Mouse (Mus musculus) neutrophil, adult 5-6 weeks (primary cell): ENCODE results near the gene Fam98c. TPM values are rescaled to one million over a fixed set of nuclear protein-coding genes. Genes with fewer than 3 reads are reported as not detected.

Source experiments
- ATAC-seq: fragments of 151-379, 151-347 bp; 2 replicates; pipeline ENCODE4 v1.8.0; 2017; ENCODE audit warnings: mild to moderate bottlenecking, moderate TSS enrichment; ENCODE audit not compliant: insufficient number of reproducible peaks, poor library complexity, low FRiP score, severe bottlenecking; ENCODE audit errors: extremely low read depth
- total RNA-seq: library from RNA; stranded (forward); fragments of 200-1000 nt; gene quantifications from 2 replicates; pipeline ENCODE4 v1.2.3, GENCODE M21; 2017

The Fam98c gene
- total RNA-seq, 1 experiment from 2014 or later = 23.3 TPM

DNA sequence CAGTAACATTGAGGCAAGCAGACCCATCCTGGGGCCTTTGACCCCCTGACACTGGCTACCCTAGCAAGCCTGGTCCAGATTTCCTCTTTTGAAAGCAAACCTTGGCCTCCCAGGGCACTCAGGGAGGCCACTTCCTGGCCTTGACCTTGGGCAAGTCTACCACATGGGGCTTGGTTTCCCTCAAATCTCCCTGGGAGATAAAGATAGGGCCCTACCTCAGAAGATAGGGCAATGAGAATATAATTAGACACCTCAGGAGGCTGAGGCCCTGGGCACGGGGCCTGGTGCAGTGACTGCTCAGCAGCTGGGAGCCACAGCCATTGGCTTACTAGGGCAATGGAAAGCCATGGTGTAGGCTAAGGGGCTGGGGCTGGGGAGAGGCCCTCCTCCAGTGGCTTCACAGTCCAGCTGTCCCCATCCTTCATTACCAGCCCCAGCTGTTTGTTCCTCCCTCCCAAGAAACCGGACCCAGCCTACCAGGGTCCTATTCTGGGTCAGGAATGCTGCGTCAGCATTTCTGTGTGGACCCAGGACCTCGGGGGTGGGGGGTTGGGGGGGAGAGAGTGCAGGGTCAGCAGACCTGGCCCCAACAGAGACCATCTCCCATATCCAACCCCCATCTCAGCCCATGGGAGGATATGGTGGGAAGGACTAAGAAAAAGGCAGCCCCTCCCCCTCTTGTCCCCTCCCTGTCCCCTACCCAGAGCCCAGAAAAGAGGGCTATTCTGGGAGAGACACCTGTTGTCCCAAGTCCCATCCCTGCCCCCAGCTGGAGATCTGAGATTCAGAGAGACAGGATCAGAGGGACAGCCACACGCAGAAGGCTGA lies 32.3 kb downstream of the Fam98c start:
- no peak for ATAC-seq

DNA sequence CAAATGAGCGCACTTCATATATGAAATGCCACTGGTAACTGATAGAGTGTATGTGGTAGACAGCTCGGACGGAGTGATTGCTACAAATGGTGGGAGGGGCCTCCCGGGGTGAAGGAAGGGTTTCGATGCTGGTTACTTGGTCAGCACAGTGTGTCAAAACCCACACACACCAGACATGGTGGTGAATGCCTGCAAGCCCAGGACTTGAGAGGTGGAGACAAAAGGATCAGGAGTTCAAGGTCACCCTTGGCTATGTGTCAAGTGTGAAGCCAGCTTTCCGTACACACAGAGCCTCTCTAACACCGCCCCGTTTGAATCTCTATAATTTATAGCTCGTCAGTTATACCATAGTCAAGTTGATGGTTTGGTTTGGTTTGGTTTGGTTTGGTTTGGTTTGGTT lies 33.2 kb downstream of the Fam98c start:
- ATAC-seq = no peak

DNA sequence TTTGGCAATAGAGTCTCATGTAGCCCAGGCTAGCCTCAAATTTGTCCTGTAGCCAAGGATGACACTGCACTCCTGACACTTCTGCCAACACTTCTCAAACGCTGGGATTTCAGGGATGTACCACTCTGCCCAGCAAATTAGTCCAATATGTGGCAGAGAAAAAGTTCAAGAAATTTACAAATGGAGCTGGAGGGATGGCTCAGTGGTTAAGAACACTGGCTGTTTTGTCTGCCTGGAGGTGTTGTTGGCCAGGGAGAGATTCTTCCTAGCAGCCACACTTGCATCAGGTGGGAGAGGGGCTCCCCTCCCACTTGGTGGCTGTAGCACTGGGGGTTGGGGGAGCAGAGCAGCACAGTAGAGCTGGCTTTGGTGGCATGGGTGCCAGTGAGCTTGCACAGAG lies 36.5 kb downstream of the Fam98c start:
- no peak for ATAC-seq

DNA sequence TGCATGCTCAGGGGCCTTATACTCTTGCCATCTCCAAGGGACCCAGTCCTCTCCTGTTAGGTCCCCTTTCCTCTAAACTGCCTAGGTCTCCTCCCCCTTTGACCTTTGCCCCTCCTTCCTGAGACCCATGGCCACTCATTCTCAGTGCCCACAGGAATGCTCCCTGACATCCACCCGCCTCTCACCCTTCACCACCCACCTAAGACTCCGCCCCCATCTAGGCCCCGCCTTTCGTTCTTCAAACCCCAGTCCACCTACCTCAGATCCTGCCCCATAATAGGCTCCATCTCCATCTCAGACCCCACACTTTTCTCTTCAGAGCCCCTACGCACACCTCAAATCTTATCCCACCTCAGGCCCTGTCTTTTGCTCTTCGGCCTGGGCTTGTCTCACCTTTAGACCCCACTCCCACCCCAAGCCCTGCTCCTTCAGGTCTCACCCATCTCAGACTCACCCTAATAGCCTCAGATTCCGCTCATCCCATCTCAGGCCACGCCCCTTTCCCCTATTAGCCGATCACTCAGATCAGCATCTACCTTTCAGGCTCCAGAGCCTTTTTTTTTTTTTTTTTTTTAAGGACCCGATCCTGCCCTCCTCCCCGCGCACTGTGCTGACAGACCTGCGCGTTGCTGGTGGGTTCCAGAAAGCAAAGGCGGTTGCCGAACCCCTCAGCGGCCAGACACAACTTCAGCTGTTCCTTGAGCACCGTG lies 37.7 kb downstream of the Fam98c start:
- ATAC-seq = no peak

DNA sequence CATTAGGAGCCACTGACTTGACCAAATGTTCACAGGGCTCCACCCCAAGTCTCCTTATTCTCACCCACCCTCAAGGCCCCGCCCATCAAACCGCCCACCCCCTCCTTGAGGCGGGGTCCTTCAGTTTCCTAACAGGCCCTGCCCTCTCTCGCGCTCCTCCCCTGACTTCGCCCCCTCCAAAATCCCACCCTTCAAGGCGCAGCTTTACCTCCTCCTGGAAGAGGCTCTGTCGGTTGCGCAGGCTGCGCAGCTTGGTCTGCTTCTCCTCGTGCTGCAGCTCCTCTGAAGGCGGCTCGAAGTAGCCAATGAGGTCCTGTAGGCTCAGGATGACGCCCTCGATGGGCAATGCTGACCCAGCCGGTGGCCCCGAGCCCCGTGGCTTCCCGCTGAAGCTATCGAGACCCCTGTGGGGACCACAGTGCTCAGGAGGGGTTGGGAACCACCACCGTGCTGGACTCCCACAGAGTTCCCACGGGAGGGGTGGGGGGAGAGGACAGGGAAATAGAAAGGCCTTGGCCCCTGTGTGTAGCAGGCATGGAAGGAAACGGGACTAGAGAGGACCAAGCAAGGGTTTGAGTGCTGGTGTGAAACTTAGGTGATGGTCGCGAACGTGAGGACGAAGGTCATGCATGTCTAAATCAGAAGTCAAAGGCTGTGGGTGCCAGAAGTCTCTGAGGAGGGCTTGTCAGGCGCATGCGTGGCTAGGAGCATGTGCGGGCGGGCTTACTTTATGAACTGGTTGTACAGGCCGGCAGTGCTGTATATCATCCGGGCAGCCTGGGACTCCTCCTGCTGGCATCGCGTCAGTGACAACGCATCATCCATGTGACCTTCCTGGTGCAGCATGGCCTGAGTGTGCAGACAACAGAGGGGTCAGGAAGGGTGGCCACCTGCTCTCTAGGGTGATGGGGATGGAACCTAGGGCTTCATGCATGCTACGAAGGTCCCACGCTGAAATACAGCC lies 46.8 kb downstream of the Fam98c start:
- no peak for ATAC-seq

Other genes starting within 250 kb of the Fam98c start
- gene Actn4, start 193.9 kb downstream of the Fam98c start, total RNA-seq = 29.7 and 36.4 TPM in 2 replicates
- 191 and 195 TPM in 2 replicates for gene Eif3k, start 174.4 kb downstream of the Fam98c start, total RNA-seq
- 132 and 154 TPM in 2 replicates for gene Map4k1, start 174.2 kb downstream of the Fam98c start, total RNA-seq
- 0.61 and 1.0 TPM in 2 replicates for gene Ryr1, start 31.1 kb downstream of the Fam98c start, total RNA-seq
- gene Rasgrp4, start 21.4 kb downstream of the Fam98c start, total RNA-seq = 108 and 138 TPM in 2 replicates
- gene Ggn, start 14.0 kb upstream of the Fam98c start, total RNA-seq = 0.47 TPM in 1 of 2 replicates, not detected in the other
- 0.58 and 0.98 TPM in 2 replicates for gene Spred3, start 14.2 kb upstream of the Fam98c start, total RNA-seq
- 122 and 123 TPM in 2 replicates for gene Psmd8, start 24.5 kb upstream of the Fam98c start, total RNA-seq
- gene Catsperg1, start 57.8 kb upstream of the Fam98c start, total RNA-seq = 0.98 and 3.6 TPM in 2 replicates
- gene Kcnk6, start 76.3 kb upstream of the Fam98c start, total RNA-seq = 1.7 and 3.7 TPM in 2 replicates
- gene Yif1b, start 82.1 kb upstream of the Fam98c start, total RNA-seq = 4.4 and 5.2 TPM in 2 replicates
- gene 2200002D01Rik, start 92.2 kb upstream of the Fam98c start, total RNA-seq = 2.4 and 2.8 TPM in 2 replicates
- gene Spint2, start 125.7 kb upstream of the Fam98c start, total RNA-seq = 14.1 and 14.3 TPM in 2 replicates
- gene Ppp1r14a, start 133.1 kb upstream of the Fam98c start, total RNA-seq = not detected in 2 replicates
- not detected in 2 replicates for gene Dpf1, start 147.7 kb upstream of the Fam98c start, total RNA-seq